Mouse (Mus musculus): ENCODE data around the gene Numb. TPM values are rescaled to one million over a fixed set of nuclear protein-coding genes. Genes with fewer than 3 reads are reported as not detected.

Numb gene
- total and polyA plus RNA-seq, 3 experiments, result 34.4 to 65.8 (median 58.1) TPM

DNA sequence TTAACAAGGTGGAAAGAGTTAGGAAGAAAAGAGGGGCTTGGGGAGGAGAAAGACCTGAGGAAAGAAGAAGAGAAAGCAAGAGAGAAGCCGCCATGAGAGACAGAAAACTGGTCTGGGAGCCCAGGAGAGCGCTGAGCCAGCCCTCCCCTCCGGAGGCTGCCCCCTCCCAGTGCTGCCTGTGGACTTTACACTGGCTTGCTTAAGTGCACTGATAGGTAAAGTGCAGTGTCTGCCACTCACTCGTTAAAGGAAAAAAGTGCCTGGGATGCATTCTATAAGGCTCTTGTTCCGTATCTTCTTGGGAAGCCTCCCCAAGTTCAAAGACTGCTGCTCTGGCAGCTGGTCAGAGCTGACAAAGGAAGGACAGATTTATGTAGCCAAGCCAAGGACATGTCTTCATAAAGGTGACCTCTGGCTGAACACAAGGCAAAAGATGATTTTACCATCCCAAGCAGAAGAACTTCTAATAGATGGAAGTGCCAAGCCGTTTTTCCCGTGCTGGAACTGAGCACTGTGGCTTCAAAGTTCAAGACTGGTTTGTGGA lies 3.5 kb upstream of the Numb start:
- no peak for DNase-seq (ENCODE audit: low spot score)
- ATAC-seq (ENCODE audit: extremely low read depth, insufficient number of reproducible peaks, low FRiP score, poor library complexity, severe bottlenecking), result no peak
- Histone ChIP-seq H3K27me3 (ENCODE audit: insufficient read depth, low read length) (no peaks in the 10 kb centered on the region; the same call in 1 of the 2 replicates), H3K4me1 (ENCODE audit: insufficient read depth, low read depth, low read length) (peaks cover 49% of the 10 kb centered on the region), H3K4me3 (ENCODE audit: low read depth, low read length) (no peak overlapping the region), H3K36me3 (replicated peaks) (no peaks in the 10 kb centered on the region), H3K9me3 (replicated peaks) (no peaks in the 10 kb centered on the region)
- TF ChIP-seq TAL1 (conservative IDR thresholded peaks at IDR 0.05; ENCODE audit: low read depth, low read length) (no peak), CTCF (IDR thresholded peaks at IDR 0.05; ENCODE audit: low read depth, low read length) (no peak)

- Histone ChIP-seq H3K4me3 (ENCODE audit: low read depth, low read length) (no peak overlapping the region), H3K9me3 (replicated peaks) (no peaks in the 10 kb centered on the region), H3K4me1 (ENCODE audit: insufficient read depth, low read depth, low read length) (peaks cover 48% of the 10 kb centered on the region), H3K27me3 (ENCODE audit: insufficient read depth, low read length) (no peaks in the 10 kb centered on the region; the same call in 1 of the 2 replicates), H3K36me3 (replicated peaks) (peaks cover 2% of the 10 kb centered on the region)
- no peak for DNase-seq (ENCODE audit: low spot score)
- TF ChIP-seq GATA2 (IDR thresholded peaks at IDR 0.05; ENCODE audit: borderline replicate concordance, low read depth, low read length) (no peak), GATA1 (IDR thresholded peaks at IDR 0.05; ENCODE audit: borderline replicate concordance, low read length) (no peak), CTCF (IDR thresholded peaks at IDR 0.05; ENCODE audit: low read depth, low read length) (no peak), POLR2AphosphoS5 (IDR thresholded peaks at IDR 0.05; ENCODE audit: insufficient replicate concordance, low read depth, low read length) (no peak), TAL1 (conservative IDR thresholded peaks at IDR 0.05; ENCODE audit: low read depth, low read length) (no peak)
- ATAC-seq (ENCODE audit: extremely low read depth, insufficient number of reproducible peaks, low FRiP score, poor library complexity, severe bottlenecking), result no peak
Measured at GRCm38 (mm10) chr12:83924332-83924731, 2.6 kb upstream of the Numb start.

GRCm38 (mm10) chr12:83923486-83923859 lies 1.7 kb upstream of the Numb start:
- H3K9me3 ChIP-seq (replicated peaks), result no peaks in the 10 kb centered on the region
- no peaks in the 10 kb centered on the region for H3K27me3 ChIP-seq (ENCODE audit: insufficient read depth, low read length)
- H3K4me3 ChIP-seq (ENCODE audit: low read depth, low read length), result no peak overlapping the region
- no peak for TF ChIP-seq POLR2AphosphoS5 (IDR thresholded peaks at IDR 0.05; ENCODE audit: insufficient replicate concordance, low read depth, low read length)
- no peak for TF ChIP-seq CTCF (IDR thresholded peaks at IDR 0.05; ENCODE audit: low read depth, low read length)
- no peak for TF ChIP-seq TAL1 (conservative IDR thresholded peaks at IDR 0.05; ENCODE audit: low read depth, low read length)
- no peak for TF ChIP-seq GATA1 (IDR thresholded peaks at IDR 0.05; ENCODE audit: borderline replicate concordance, low read length)
- TF ChIP-seq GATA2 (IDR thresholded peaks at IDR 0.05; ENCODE audit: borderline replicate concordance, low read depth, low read length), result no peak
- H3K4me1 ChIP-seq (ENCODE audit: insufficient read depth, low read depth, low read length), result peaks cover 42% of the 10 kb centered on the region
- ATAC-seq (ENCODE audit: extremely low read depth, insufficient number of reproducible peaks, low FRiP score, poor library complexity, severe bottlenecking), result no peak
- no peak for DNase-seq (ENCODE audit: low spot score)
- H3K36me3 ChIP-seq (replicated peaks), result peaks cover 6% of the 10 kb centered on the region

DNA sequence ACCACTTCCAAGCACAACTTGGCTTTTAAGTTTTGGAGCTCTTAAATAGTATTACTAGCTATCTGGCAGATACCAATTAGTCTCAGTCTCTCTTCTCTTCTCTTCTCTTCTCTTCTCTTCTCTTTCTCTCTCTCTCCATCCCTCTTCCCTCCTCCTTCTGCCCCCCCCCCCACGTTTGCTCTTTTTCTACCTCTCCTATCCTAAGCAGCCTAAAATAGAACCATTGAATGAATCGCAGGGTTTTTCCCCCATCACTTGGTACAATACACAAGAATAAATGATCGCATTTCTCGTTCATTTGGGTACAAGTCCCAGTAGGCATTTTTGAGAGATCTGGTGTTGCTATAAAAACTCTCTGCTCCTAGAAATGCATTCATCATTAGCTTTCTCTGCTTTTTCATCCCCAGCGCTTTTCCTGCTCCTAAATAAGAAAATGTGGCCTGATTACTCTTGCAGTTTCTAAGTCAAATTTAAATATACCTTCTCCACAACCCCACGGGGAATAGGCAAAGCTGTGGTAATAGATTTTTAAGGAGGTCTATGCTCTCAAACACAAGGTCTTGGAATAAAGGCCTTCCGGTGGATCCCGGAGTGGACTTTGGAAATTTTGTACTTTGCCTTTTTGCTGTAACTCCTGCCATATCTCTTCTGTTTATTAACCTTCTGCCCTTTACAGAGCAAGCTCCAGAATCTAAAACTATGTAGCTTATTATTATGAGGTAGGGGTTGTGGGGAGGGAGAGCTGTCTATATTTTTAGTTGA lies 1.2 kb upstream of the Numb start:
- ATAC-seq (ENCODE audit: extremely low read depth, insufficient number of reproducible peaks, low FRiP score, poor library complexity, severe bottlenecking) (no peak), DNase-seq (ENCODE audit: low spot score) (no peak)
- H3K4me1 ChIP-seq (ENCODE audit: insufficient read depth, low read depth, low read length), result peaks cover 38% of the 10 kb centered on the region
- H3K9me3 ChIP-seq (replicated peaks), result no peaks in the 10 kb centered on the region
- peak overlapping the region; percentile 82 for H3K4me3 ChIP-seq (ENCODE audit: low read depth, low read length)
- no peaks in the 10 kb centered on the region for H3K27me3 ChIP-seq (ENCODE audit: insufficient read depth, low read length)
- peaks cover 6% of the 10 kb centered on the region for H3K36me3 ChIP-seq (replicated peaks)
- TF ChIP-seq POLR2AphosphoS5 (IDR thresholded peaks at IDR 0.05; ENCODE audit: insufficient replicate concordance, low read depth, low read length) (no peak), GATA2 (IDR thresholded peaks at IDR 0.05; ENCODE audit: borderline replicate concordance, low read depth, low read length) (no peak), TAL1 (conservative IDR thresholded peaks at IDR 0.05; ENCODE audit: low read depth, low read length) (no peak), CTCF (IDR thresholded peaks at IDR 0.05; ENCODE audit: low read depth, low read length) (no peak), GATA1 (IDR thresholded peaks at IDR 0.05; ENCODE audit: borderline replicate concordance, low read length) (no peak)

- Histone ChIP-seq H3K9me3 (replicated peaks) (no peaks in the 10 kb centered on the region), H3K4me3 (ENCODE audit: low read depth, low read length) (peak overlapping the region; percentile 82), H3K36me3 (replicated peaks) (peaks cover 14% of the 10 kb centered on the region), H3K27me3 (ENCODE audit: insufficient read depth, low read length) (no peaks in the 10 kb centered on the region), H3K4me1 (ENCODE audit: insufficient read depth, low read depth, low read length) (peaks cover 34% of the 10 kb centered on the region)
- ATAC-seq (ENCODE audit: extremely low read depth, insufficient number of reproducible peaks, low FRiP score, poor library complexity, severe bottlenecking) (no peak), DNase-seq (ENCODE audit: low spot score) (no peak)
- TF ChIP-seq TAL1 (conservative IDR thresholded peaks at IDR 0.05; ENCODE audit: low read depth, low read length) (no peak), CTCF (IDR thresholded peaks at IDR 0.05; ENCODE audit: low read depth, low read length) (no peak), POLR2AphosphoS5 (IDR thresholded peaks at IDR 0.05; ENCODE audit: insufficient replicate concordance, low read depth, low read length) (no peak), GATA2 (IDR thresholded peaks at IDR 0.05; ENCODE audit: borderline replicate concordance, low read depth, low read length) (no peak), GATA1 (IDR thresholded peaks at IDR 0.05; ENCODE audit: borderline replicate concordance, low read length) (no peak)
Measured at GRCm38 (mm10) chr12:83920721-83921441, 853 bp downstream of the Numb start.

- Histone ChIP-seq H3K27me3 (ENCODE audit: insufficient read depth, low read length) (no peaks in the 10 kb centered on the region), H3K4me1 (ENCODE audit: insufficient read depth, low read depth, low read length) (peaks cover 22% of the 10 kb centered on the region), H3K9me3 (replicated peaks) (no peaks in the 10 kb centered on the region), H3K36me3 (replicated peaks) (peaks cover 33% of the 10 kb centered on the region), H3K4me3 (ENCODE audit: low read depth, low read length) (no peak overlapping the region)
- no peak for DNase-seq (ENCODE audit: low spot score)
- TF ChIP-seq POLR2AphosphoS5 (IDR thresholded peaks at IDR 0.05; ENCODE audit: insufficient replicate concordance, low read depth, low read length) (no peak), GATA2 (IDR thresholded peaks at IDR 0.05; ENCODE audit: borderline replicate concordance, low read depth, low read length) (no peak), CTCF (IDR thresholded peaks at IDR 0.05; ENCODE audit: low read depth, low read length) (no peak), GATA1 (IDR thresholded peaks at IDR 0.05; ENCODE audit: borderline replicate concordance, low read length) (no peak), TAL1 (conservative IDR thresholded peaks at IDR 0.05; ENCODE audit: low read depth, low read length) (no peak)
- ATAC-seq (ENCODE audit: extremely low read depth, insufficient number of reproducible peaks, low FRiP score, poor library complexity, severe bottlenecking), result no peak
Measured at GRCm38 (mm10) chr12:83916884-83917283, 4.8 kb downstream of the Numb start.
